Mouse (Mus musculus) CH12.LX (cell line): ENCODE measurements around the gene Ccdc171. TPM values are rescaled to one million over a fixed set of nuclear protein-coding genes. Genes with fewer than 3 reads are reported as not detected.
A peak's percentile ranks its signal among the peaks of the same experiment; 100 is the strongest.

Source experiments
- DNase-seq: peaks from one replicate; pipeline ENCODE4 v3.0.0-alpha.2; 2013; ENCODE audit errors: extremely low read depth
- H3K27ac ChIP-seq: 2 replicates; pipeline ENCODE4 v1.5.1; 2012; ENCODE audit warnings: low read depth, mild to moderate bottlenecking, control low read depth, moderate library complexity; ENCODE audit not compliant: insufficient read depth
- H3K27me3 ChIP-seq: replicated peaks from 2 replicates; pipeline ENCODE3; 2012; ENCODE audit warnings: inconsistent platforms
- H3K36me3 ChIP-seq, 2 experiments: replicated peaks in 1 of 2; 2 replicates each; pipeline versions ENCODE3 to v1.6.1; 2012; ENCODE audit warnings: inconsistent platforms in 1 of 2, low read length in 1 of 2, mild to moderate bottlenecking in 1 of 2, mixed read lengths in 1 of 2, moderate library complexity in 1 of 2; ENCODE audit not compliant: control insufficient read depth in 1 of 2, insufficient read depth in 1 of 2
- H3K4me1 ChIP-seq, 2 experiments: 2 replicates each; pipeline ENCODE4 v1.6.1; 2012; ENCODE audit warnings: inconsistent platforms in 1 of 2, moderate library complexity in 1 of 2; ENCODE audit not compliant: insufficient read depth in 2 of 2, control insufficient read depth in 1 of 2
- H3K4me2 ChIP-seq: 2 replicates; pipeline ENCODE4 v1.6.1; 2012; ENCODE audit warnings: low read depth, mild to moderate bottlenecking, control low read depth; ENCODE audit not compliant: poor library complexity, insufficient read depth, severe bottlenecking
- H3K4me3 ChIP-seq, 3 experiments: fragments of 150-350 bp in 1 of 3; sonication (generic) in 1 of 3; replicated peaks in 1 of 3; 2 replicates each; pipeline versions ENCODE3 to v1.5.1; 2011 to 2012; ENCODE audit warnings: low read depth in 2 of 3, low read length in 2 of 3, mild to moderate bottlenecking in 2 of 3, moderate library complexity in 2 of 3, control low read depth in 1 of 3, improper control_type of control experiment in 1 of 3, inconsistent platforms in 1 of 3, mixed read lengths in 1 of 3; ENCODE audit not compliant: poor library complexity in 1 of 3
- H3K79me2 ChIP-seq: replicated peaks from 2 replicates; pipeline ENCODE4 v1.6.1; 2012; ENCODE audit warnings: mild to moderate bottlenecking, moderate library complexity; ENCODE audit not compliant: control insufficient read depth, poor library complexity, insufficient read depth, severe bottlenecking; ENCODE audit errors: extremely low read depth
- H3K9ac ChIP-seq: 2 replicates; pipeline ENCODE4 v1.6.1; 2012; ENCODE audit warnings: low read depth, mild to moderate bottlenecking, control low read depth, moderate library complexity; ENCODE audit not compliant: insufficient read depth
- H3K9me3 ChIP-seq: replicated peaks from 2 replicates; pipeline ENCODE3; 2012; ENCODE audit warnings: low read length, inconsistent platforms, mixed read lengths
- BHLHE40 ChIP-seq: IDR thresholded peaks from 2 replicates; pipeline ENCODE4 v1.6.1; 2011; ENCODE audit warnings: mild to moderate bottlenecking, low read depth, low read length, improper control_type of control experiment
- CHD2 ChIP-seq: IDR thresholded peaks from 2 replicates; pipeline ENCODE4 v1.6.1; 2011; ENCODE audit warnings: low read length, improper control_type of control experiment
- CTCF ChIP-seq, 2 experiments: IDR thresholded peaks in 1 of 2; conservative IDR thresholded peaks in 1 of 2; 2 replicates each; pipeline ENCODE4 v1.5.1; 2011 to 2012; ENCODE audit warnings: low read depth in 2 of 2, low read length in 2 of 2, improper control_type of control experiment in 1 of 2, inconsistent platforms in 1 of 2, mild to moderate bottlenecking in 1 of 2, moderate library complexity in 1 of 2
- E2F4 ChIP-seq: IDR thresholded peaks from 2 replicates; pipeline ENCODE4 v1.6.1; 2011; ENCODE audit warnings: low read depth, low read length, improper control_type of control experiment; ENCODE audit not compliant: insufficient replicate concordance
- ELF1 ChIP-seq: IDR thresholded peaks from 2 replicates; pipeline ENCODE4 v1.6.1; 2014; ENCODE audit warnings: low read depth, mild to moderate bottlenecking, inconsistent platforms, low read length, improper control_type of control experiment
- EP300 ChIP-seq: IDR thresholded peaks from 2 replicates; pipeline ENCODE4 v1.6.1; 2011; ENCODE audit warnings: low read length, improper control_type of control experiment
- ETS1 ChIP-seq: conservative IDR thresholded peaks from 2 replicates; pipeline ENCODE4 v1.6.1; 2012; ENCODE audit warnings: low read depth, mild to moderate bottlenecking, inconsistent platforms, low read length, improper control_type of control experiment, moderate library complexity
- GABPA ChIP-seq: IDR thresholded peaks from 2 replicates; pipeline ENCODE4 v1.6.1; 2012; ENCODE audit warnings: low read depth, low read length, improper control_type of control experiment, inconsistent platforms; ENCODE audit not compliant: insufficient replicate concordance
- HCFC1 ChIP-seq: IDR thresholded peaks from 2 replicates; pipeline ENCODE4 v1.6.1; 2012; ENCODE audit warnings: low read depth, mild to moderate bottlenecking, inconsistent platforms, low read length, improper control_type of control experiment
- IRF4 ChIP-seq: IDR thresholded peaks from 2 replicates; pipeline ENCODE4 v1.6.1; 2014; ENCODE audit warnings: low read depth, mild to moderate bottlenecking, inconsistent platforms, low read length, improper control_type of control experiment
- JUN ChIP-seq: IDR thresholded peaks from 2 replicates; pipeline ENCODE4 v1.6.1; 2011; ENCODE audit warnings: low read depth, mild to moderate bottlenecking, low read length, improper control_type of control experiment, moderate library complexity; ENCODE audit not compliant: insufficient read depth
- JUND ChIP-seq: conservative IDR thresholded peaks from 2 replicates; pipeline ENCODE4 v1.6.1; 2011; ENCODE audit warnings: low read depth, low read length, improper control_type of control experiment
- KAT2A ChIP-seq: IDR thresholded peaks from 2 replicates; pipeline ENCODE4 v1.6.1; 2012; ENCODE audit warnings: low read length, improper control_type of control experiment, inconsistent platforms; ENCODE audit not compliant: insufficient replicate concordance
- MAX ChIP-seq: IDR thresholded peaks from 2 replicates; pipeline ENCODE4 v1.6.1; 2011; ENCODE audit warnings: low read length, improper control_type of control experiment
- MAZ ChIP-seq: IDR thresholded peaks from 2 replicates; pipeline ENCODE4 v1.6.1; 2012; ENCODE audit warnings: low read depth, mild to moderate bottlenecking, inconsistent platforms, low read length, improper control_type of control experiment, moderate library complexity
- MEF2A ChIP-seq: IDR thresholded peaks from 2 replicates; pipeline ENCODE4 v1.6.1; 2014; ENCODE audit warnings: low read depth, mild to moderate bottlenecking, inconsistent platforms, low read length, improper control_type of control experiment, borderline replicate concordance
- MXI1 ChIP-seq: IDR thresholded peaks from 2 replicates; pipeline ENCODE4 v1.6.1; 2011; ENCODE audit warnings: mild to moderate bottlenecking, low read depth, low read length, improper control_type of control experiment
- NELFE ChIP-seq: IDR thresholded peaks from 2 replicates; pipeline ENCODE4 v1.6.1; 2011; ENCODE audit warnings: low read depth, low read length, improper control_type of control experiment
- NRF1 ChIP-seq: IDR thresholded peaks from 2 replicates; pipeline ENCODE4 v1.6.1; 2014; ENCODE audit warnings: low read depth, mild to moderate bottlenecking, inconsistent platforms, low read length, improper control_type of control experiment, moderate library complexity
- POLR2A ChIP-seq: IDR thresholded peaks from 2 replicates; pipeline ENCODE4 v1.6.1; 2011; ENCODE audit warnings: low read depth, mild to moderate bottlenecking, improper control_type of control experiment, low read length
- RAD21 ChIP-seq: IDR thresholded peaks from 2 replicates; pipeline ENCODE4 v1.6.1; 2011; ENCODE audit warnings: low read depth, mild to moderate bottlenecking, low read length, improper control_type of control experiment, moderate library complexity
- RCOR1 ChIP-seq: conservative IDR thresholded peaks from 2 replicates; pipeline ENCODE4 v1.6.1; 2012; ENCODE audit warnings: low read depth, mild to moderate bottlenecking, inconsistent platforms, low read length, improper control_type of control experiment
- SIN3A ChIP-seq: IDR thresholded peaks from 2 replicates; pipeline ENCODE4 v1.6.1; 2012; ENCODE audit warnings: low read length, improper control_type of control experiment, inconsistent platforms
- TBP ChIP-seq: conservative IDR thresholded peaks from 2 replicates; pipeline ENCODE4 v1.6.1; 2011; ENCODE audit warnings: low read depth, low read length, improper control_type of control experiment
- TCF12 ChIP-seq: IDR thresholded peaks from 2 replicates; pipeline ENCODE4 v1.6.1; 2014; ENCODE audit warnings: low read depth, mild to moderate bottlenecking, inconsistent platforms, low read length, improper control_type of control experiment
- UBTF ChIP-seq: IDR thresholded peaks from 2 replicates; pipeline ENCODE4 v1.6.1; 2012; ENCODE audit warnings: low read depth, mild to moderate bottlenecking, inconsistent platforms, low read length, improper control_type of control experiment, moderate library complexity
- USF2 ChIP-seq: conservative IDR thresholded peaks from 2 replicates; pipeline ENCODE4 v1.6.1; 2011; ENCODE audit warnings: low read depth, low read length, improper control_type of control experiment
- ZC3H11A ChIP-seq: IDR thresholded peaks from 2 replicates; pipeline ENCODE4 v1.6.1; 2012; ENCODE audit warnings: low read depth, mild to moderate bottlenecking, inconsistent platforms, low read length, improper control_type of control experiment
- ZKSCAN1 ChIP-seq: IDR thresholded peaks from 2 replicates; pipeline ENCODE4 v1.6.1; 2012; ENCODE audit warnings: low read depth, inconsistent platforms, low read length, improper control_type of control experiment, borderline replicate concordance
- ZMIZ1 ChIP-seq: IDR thresholded peaks from 2 replicates; pipeline ENCODE4 v1.6.1; 2012; ENCODE audit warnings: low read depth, mild to moderate bottlenecking, inconsistent platforms, low read length, improper control_type of control experiment
- ZNF384 ChIP-seq: IDR thresholded peaks from 2 replicates; pipeline ENCODE4 v1.6.1; 2012; ENCODE audit warnings: low read depth, low read length, improper control_type of control experiment, inconsistent platforms
- dilution Hi-C: fragments of 300-500 bp; cut with MboI; formaldehyde crosslinking; loops from 2 replicates; pipeline ENCODE4 v1.14.3; 2020; ENCODE audit warnings: low sequenced_read_pairs; ENCODE audit not compliant: extremely low pct_unique_long_range_greater_than_20kb, extremely low pct_ligation_motif_present
- in situ Hi-C: fragments of 300-500 bp; cut with MboI; formaldehyde crosslinking; loops from 3 replicates; pipeline ENCODE4 v1.14.3; 2019; ENCODE audit warnings: low sequenced_read_pairs, low pct_ligation_motif_present, low pct_unique_long_range_greater_than_20kb, mixed read lengths
- polyA plus RNA-seq: library from polyadenylated mRNA; unstranded; fragments of >175 nt; gene quantifications from 2 replicates; pipeline ENCODE4 v1.2.1, GENCODE M21; 2012; ENCODE audit warnings: low read depth; ENCODE audit not compliant: insufficient read length
- total RNA-seq, 2 experiments: library from RNA; depleted of rRNA; stranded (reverse); fragments of 300-350 nt in 1 of 2; fragments of >200 nt in 1 of 2; gene quantifications; 2 replicates each; pipeline ENCODE4 v1.2.3; 2012 to 2014

Gene Ccdc171
- total and polyA plus RNA-seq, 3 experiments, result 0.93 to 2.2 (median 1.5) TPM

DNA sequence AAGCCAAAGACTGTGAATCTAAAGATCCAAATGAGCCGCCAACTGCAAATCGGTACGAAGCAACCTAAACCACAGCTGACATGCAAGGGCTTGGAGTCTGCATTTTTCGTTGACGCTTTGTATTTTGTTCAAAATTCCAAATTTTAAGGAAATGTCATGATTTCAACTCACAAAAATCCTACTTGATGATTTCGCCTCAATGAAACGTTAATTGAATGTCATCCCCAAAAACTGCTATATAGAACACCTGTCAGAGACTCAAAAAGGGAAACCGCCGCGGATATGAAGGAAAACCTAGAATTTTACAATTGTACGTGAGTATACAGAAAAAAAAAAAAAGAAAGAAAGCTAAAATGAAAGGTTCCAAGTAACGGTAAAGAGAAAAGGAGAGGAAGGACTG, 40.1 kb upstream of the Ccdc171 start:
- no peak for DNase-seq
- Histone ChIP-seq H3K9me3 (peaks cover under 1% of the 10 kb centered on the region), H3K27me3 (no peaks in the 10 kb centered on the region), H3K9ac (peak overlapping the region; percentile 70), H3K4me3 (peak overlapping the region; percentile 74 to 92 (median 81)), H3K79me2 (peaks cover 34% of the 10 kb centered on the region), H3K36me3 (peaks cover 25 to 42% of the 10 kb centered on the region in 2 experiments), H3K4me1 (peaks cover 7 to 56% of the 10 kb centered on the region in 2 experiments; a peak in 3 of 4 replicates), H3K4me2 (peak overlapping the region; percentile 83), H3K27ac (0 out of 2 replicates have a peak overlapping the region, but pooled peaks have one; percentile 17)
- no peak for TF ChIP-seq TBP
- TF ChIP-seq CTCF (conservative IDR thresholded peaks at IDR 0.05 in 1 of 2, IDR thresholded peaks at IDR 0.05 in 1 of 2; ENCODE audit: low read depth in 2 of 2, low read length in 2 of 2), result no peak
- no peak for TF ChIP-seq UBTF
- no peak for TF ChIP-seq KAT2A
- TF ChIP-seq ETS1, result no peak
- TF ChIP-seq MXI1, result no peak
- no peak for TF ChIP-seq NELFE
- no peak for TF ChIP-seq ZKSCAN1
- no peak for TF ChIP-seq ZNF384
- TF ChIP-seq HCFC1, result no peak
- TF ChIP-seq POLR2A, result no peak
- TF ChIP-seq E2F4, result no peak
- no peak for TF ChIP-seq RAD21
- no peak for TF ChIP-seq BHLHE40
- dilution Hi-C loops (no loop called here), in situ Hi-C loops (no loop called here)

DNA sequence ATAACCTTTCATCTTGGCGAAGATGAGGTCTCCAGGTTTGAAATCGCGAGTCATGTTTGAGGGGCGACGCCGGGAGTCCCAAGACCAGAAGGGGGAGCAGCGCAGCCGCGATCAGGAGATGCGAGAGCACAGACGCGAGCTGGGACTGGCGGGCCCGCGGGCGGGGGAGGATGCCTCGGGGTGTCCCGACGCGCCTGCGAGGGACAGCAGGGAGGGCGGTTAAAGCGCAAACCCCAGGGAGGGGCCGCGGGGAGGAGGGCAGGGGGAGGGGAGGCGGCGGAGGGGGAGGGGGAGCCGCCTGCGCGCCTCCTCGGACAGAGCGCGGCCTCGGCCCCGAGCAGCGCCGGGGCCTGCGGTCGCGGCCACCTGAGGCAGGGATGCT, 39.6 kb upstream of the Ccdc171 start:
- H3K27me3 ChIP-seq, result no peaks in the 10 kb centered on the region
- peak overlapping the region; percentile 83; the same call in 1 of the 2 replicates for H3K4me2 ChIP-seq
- peaks cover 7 to 51% of the 10 kb centered on the region in 2 experiments; a peak in 3 of 4 replicates for H3K4me1 ChIP-seq
- H3K79me2 ChIP-seq, result peaks cover 34% of the 10 kb centered on the region
- peaks cover 24 to 38% of the 10 kb centered on the region in 2 experiments for H3K36me3 ChIP-seq
- peak overlapping the region; percentile 74 to 92 (median 81) for H3K4me3 ChIP-seq
- peak overlapping the region; percentile 70 for H3K9ac ChIP-seq
- peaks cover 2% of the 10 kb centered on the region for H3K9me3 ChIP-seq
- in situ Hi-C loops (no loop called here), dilution Hi-C loops (no loop called here)
- peak overlapping the region; percentile 96 for H3K27ac ChIP-seq
- peak; percentile 89 for DNase-seq
- TF ChIP-seq HCFC1 (peak; percentile 49; the same call in 1 of the 2 replicates), CTCF (conservative IDR thresholded peaks at IDR 0.05 in 1 of 2, IDR thresholded peaks at IDR 0.05 in 1 of 2; ENCODE audit: low read depth in 2 of 2, low read length in 2 of 2) (peak in 1 of 2 experiments; percentile 74; a peak in 2 of 4 replicates), NRF1 (peak; percentile 66), EP300 (0 out of 2 replicates have a peak, but pooled peaks have one; percentile 11), MEF2A (peak; percentile 63), RCOR1 (peak; percentile 65; the same call in 1 of the 2 replicates), ELF1 (0 out of 2 replicates have a peak, but pooled peaks have one; percentile 34), E2F4 (0 out of 2 replicates have a peak, but pooled peaks have one; percentile 44), POLR2A (no peak), TCF12 (no peak), ZMIZ1 (peak; percentile 12; the same call in 1 of the 2 replicates), JUN (no peak), ZC3H11A (no peak), SIN3A (peak; percentile 83), BHLHE40 (no peak), GABPA (no peak), USF2 (no peak), RAD21 (peak; percentile 62), MAX (peak; percentile 54), MXI1 (peak; percentile 72; the same call in 1 of the 2 replicates), JUND (no peak), IRF4 (peak; percentile 65; the same call in 1 of the 2 replicates), NELFE (peak; percentile 49; the same call in 1 of the 2 replicates), ETS1 (0 out of 2 replicates have a peak, but pooled peaks have one; percentile 28), MAZ (peak; percentile 94), CHD2 (peak; percentile 77; the same call in 1 of the 2 replicates)
